Mouse (Mus musculus): ENCODE measurements around the gene Smyd2. TPM values are rescaled to one million over a fixed set of nuclear protein-coding genes. Genes with fewer than 3 reads are reported as not detected.

Gene Smyd2
- polyA plus RNA-seq (2012; fragmentation: generic; extraction: Trizol): 57.7 TPM

- Histone ChIP-seq H3K27me3 (ENCODE audit: control insufficient read depth, insufficient read depth, insufficient read length) (no peaks in the 10 kb centered on the region), H3K4me3 (peak within 1 kb of the TSS; percentile 42), H3K4me2 (ENCODE audit: low read depth) (peak within 1 kb of the TSS; percentile 81), H3ac (ENCODE audit: control insufficient read depth, insufficient read length) (peak within 1 kb of the TSS; percentile 58), H3K36me3 (ENCODE audit: control insufficient read depth, insufficient read depth) (no peaks in the 10 kb centered on the region), H3K79me2 (ENCODE audit: control insufficient read depth, insufficient read depth) (peaks cover 38% of the 10 kb centered on the region)
- TF ChIP-seq TCF3 (IDR thresholded peaks at IDR 0.05; ENCODE audit: insufficient read length, low read depth): no peak
- peak; percentile 49 for TF ChIP-seq POLR2AphosphoS2 (IDR thresholded peaks at IDR 0.05; ENCODE audit: insufficient read length, low read depth)
- TF ChIP-seq TCF12 (IDR thresholded peaks at IDR 0.05; ENCODE audit: insufficient read depth, poor library complexity, severe bottlenecking): no peak
- TF ChIP-seq MYOG (IDR thresholded peaks at IDR 0.05; ENCODE audit: control insufficient read depth in 1 of 3, insufficient read depth in 1 of 3, insufficient read length in 2 of 3, low read depth in 2 of 3): no peak
- no peak for TF ChIP-seq REST (IDR thresholded peaks at IDR 0.05; ENCODE audit: insufficient read depth, insufficient read length)
- no peak for TF ChIP-seq SRF (IDR thresholded peaks at IDR 0.05; ENCODE audit: control insufficient read depth, insufficient read length, low read depth)
- peak in 1 of 3 experiments; percentile 27 for TF ChIP-seq MYOD1 (IDR thresholded peaks at IDR 0.05; ENCODE audit: control insufficient read depth in 1 of 3, insufficient read length in 2 of 3, low read depth in 2 of 3)
- no peak for TF ChIP-seq USF1 (IDR thresholded peaks at IDR 0.05; ENCODE audit: low read depth)
- TF ChIP-seq MAX (IDR thresholded peaks at IDR 0.05; ENCODE audit: low read depth): no peak
- TF ChIP-seq E2F4 (IDR thresholded peaks at IDR 0.05; ENCODE audit: insufficient read depth): no peak
- TF ChIP-seq POLR2A (IDR thresholded peaks at IDR 0.05; ENCODE audit: insufficient read length, low read depth): peak; percentile 63
- no peak for TF ChIP-seq CEBPB (IDR thresholded peaks at IDR 0.05; ENCODE audit: insufficient read depth, poor library complexity, severe bottlenecking)
Observed at GRCm38 (mm10) chr1:189921818-189922592, at the start of gene Smyd2. Gene Smyd2, minus strand, starts transcription at chr1:189922363.

- H3K27me3 ChIP-seq (ENCODE audit: control insufficient read depth, insufficient read depth, insufficient read length): peaks cover 16% of the 10 kb centered on the region
- H3ac ChIP-seq (ENCODE audit: control insufficient read depth, insufficient read length): no peak overlapping the region
- no peak for TF ChIP-seq TCF12 (IDR thresholded peaks at IDR 0.05; ENCODE audit: insufficient read depth, poor library complexity, severe bottlenecking)
- TF ChIP-seq TCF3 (IDR thresholded peaks at IDR 0.05; ENCODE audit: insufficient read length, low read depth): no peak
- TF ChIP-seq SRF (IDR thresholded peaks at IDR 0.05; ENCODE audit: control insufficient read depth, insufficient read length, low read depth): no peak
- no peak for TF ChIP-seq MYOD1 (IDR thresholded peaks at IDR 0.05; ENCODE audit: control insufficient read depth in 1 of 3, insufficient read length in 2 of 3, low read depth in 2 of 3)
- no peak for TF ChIP-seq E2F4 (IDR thresholded peaks at IDR 0.05; ENCODE audit: insufficient read depth)
- TF ChIP-seq CEBPB (IDR thresholded peaks at IDR 0.05; ENCODE audit: insufficient read depth, poor library complexity, severe bottlenecking): no peak
- no peak for TF ChIP-seq MYOG (IDR thresholded peaks at IDR 0.05; ENCODE audit: control insufficient read depth in 1 of 3, insufficient read depth in 1 of 3, insufficient read length in 2 of 3, low read depth in 2 of 3)
- TF ChIP-seq POLR2AphosphoS2 (IDR thresholded peaks at IDR 0.05; ENCODE audit: insufficient read length, low read depth): no peak
- TF ChIP-seq MAX (IDR thresholded peaks at IDR 0.05; ENCODE audit: low read depth): no peak
- no peak for TF ChIP-seq REST (IDR thresholded peaks at IDR 0.05; ENCODE audit: insufficient read depth, insufficient read length)
- no peak for TF ChIP-seq USF1 (IDR thresholded peaks at IDR 0.05; ENCODE audit: low read depth)
- no peak for TF ChIP-seq POLR2A (IDR thresholded peaks at IDR 0.05; ENCODE audit: insufficient read length, low read depth)
- H3K4me2 ChIP-seq (ENCODE audit: low read depth): no peak overlapping the region
- H3K36me3 ChIP-seq (ENCODE audit: control insufficient read depth, insufficient read depth): no peaks in the 10 kb centered on the region
- H3K79me2 ChIP-seq (ENCODE audit: control insufficient read depth, insufficient read depth): no peaks in the 10 kb centered on the region
- H3K4me3 ChIP-seq: no peak overlapping the region
Observed at GRCm38 (mm10) chr1:189970381-189970780, 48.2 kb upstream of the Smyd2 start.

GRCm38 (mm10) chr1:189968027-189968426, 45.9 kb upstream of the Smyd2 start:
- H3ac ChIP-seq (ENCODE audit: control insufficient read depth, insufficient read length): no peak overlapping the region
- no peaks in the 10 kb centered on the region for H3K36me3 ChIP-seq (ENCODE audit: control insufficient read depth, insufficient read depth)
- H3K4me3 ChIP-seq: no peak overlapping the region
- peaks cover 15% of the 10 kb centered on the region for H3K27me3 ChIP-seq (ENCODE audit: control insufficient read depth, insufficient read depth, insufficient read length)
- H3K4me2 ChIP-seq (ENCODE audit: low read depth): no peak overlapping the region
- no peaks in the 10 kb centered on the region for H3K79me2 ChIP-seq (ENCODE audit: control insufficient read depth, insufficient read depth)
- TF ChIP-seq MAX (IDR thresholded peaks at IDR 0.05; ENCODE audit: low read depth) (no peak), E2F4 (IDR thresholded peaks at IDR 0.05; ENCODE audit: insufficient read depth) (no peak), MYOG (IDR thresholded peaks at IDR 0.05; ENCODE audit: control insufficient read depth in 1 of 3, insufficient read depth in 1 of 3, insufficient read length in 2 of 3, low read depth in 2 of 3) (no peak), CEBPB (IDR thresholded peaks at IDR 0.05; ENCODE audit: insufficient read depth, poor library complexity, severe bottlenecking) (no peak), TCF3 (IDR thresholded peaks at IDR 0.05; ENCODE audit: insufficient read length, low read depth) (no peak), MYOD1 (IDR thresholded peaks at IDR 0.05; ENCODE audit: control insufficient read depth in 1 of 3, insufficient read length in 2 of 3, low read depth in 2 of 3) (no peak), REST (IDR thresholded peaks at IDR 0.05; ENCODE audit: insufficient read depth, insufficient read length) (no peak), POLR2AphosphoS2 (IDR thresholded peaks at IDR 0.05; ENCODE audit: insufficient read length, low read depth) (no peak), TCF12 (IDR thresholded peaks at IDR 0.05; ENCODE audit: insufficient read depth, poor library complexity, severe bottlenecking) (no peak), POLR2A (IDR thresholded peaks at IDR 0.05; ENCODE audit: insufficient read length, low read depth) (no peak), USF1 (IDR thresholded peaks at IDR 0.05; ENCODE audit: low read depth) (no peak)

GRCm38 (mm10) chr1:189960481-189960880, 38.3 kb upstream of the Smyd2 start:
- no peak overlapping the region for H3ac ChIP-seq (ENCODE audit: control insufficient read depth, insufficient read length)
- TF ChIP-seq MYOD1 (IDR thresholded peaks at IDR 0.05; ENCODE audit: control insufficient read depth in 1 of 3, insufficient read length in 2 of 3, low read depth in 2 of 3) (peak in 1 of 3 experiments; percentile 9), MYOG (IDR thresholded peaks at IDR 0.05; ENCODE audit: control insufficient read depth in 1 of 3, insufficient read depth in 1 of 3, insufficient read length in 2 of 3, low read depth in 2 of 3) (no peak), MAX (IDR thresholded peaks at IDR 0.05; ENCODE audit: low read depth) (no peak), REST (IDR thresholded peaks at IDR 0.05; ENCODE audit: insufficient read depth, insufficient read length) (no peak), TCF12 (IDR thresholded peaks at IDR 0.05; ENCODE audit: insufficient read depth, poor library complexity, severe bottlenecking) (no peak)
- H3K4me2 ChIP-seq (ENCODE audit: low read depth): no peak overlapping the region
- H3K36me3 ChIP-seq (ENCODE audit: control insufficient read depth, insufficient read depth): no peaks in the 10 kb centered on the region
- H3K27me3 ChIP-seq (ENCODE audit: control insufficient read depth, insufficient read depth, insufficient read length): peaks cover 15% of the 10 kb centered on the region
- no peaks in the 10 kb centered on the region for H3K79me2 ChIP-seq (ENCODE audit: control insufficient read depth, insufficient read depth)
- no peak overlapping the region for H3K4me3 ChIP-seq

All from myocyte (in vitro differentiated cells).